Mouse (Mus musculus): ENCODE measurements around the gene Anks1b.

Gene Anks1b

GRCm38 (mm10) chr10:90373469-90373868 lies 500.2 kb downstream of the Anks1b start:
- DNase-seq (ENCODE audit: low read depth, low spot score) = peak; percentile 33

DNA sequence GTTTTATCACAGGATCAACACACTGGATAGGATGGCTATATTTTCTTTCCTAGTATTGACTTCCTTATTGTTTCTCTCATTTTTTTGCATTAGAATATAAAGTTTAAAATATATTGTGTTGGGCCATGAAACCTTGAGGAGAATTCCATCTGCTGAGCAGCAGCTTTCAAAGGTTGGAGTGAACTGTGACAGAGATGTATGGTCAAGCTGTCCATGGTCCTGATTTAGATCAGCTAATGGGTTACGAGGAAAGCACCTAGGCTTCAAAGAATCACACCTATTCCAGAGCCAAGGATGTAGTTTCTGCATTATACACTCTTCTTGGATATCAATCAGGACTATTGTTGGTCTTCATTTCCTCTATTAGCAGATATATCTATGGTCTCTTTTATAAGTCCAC lies 503.3 kb downstream of the Anks1b start:
- no peak for DNase-seq (ENCODE audit: low read depth, low spot score)

DNA sequence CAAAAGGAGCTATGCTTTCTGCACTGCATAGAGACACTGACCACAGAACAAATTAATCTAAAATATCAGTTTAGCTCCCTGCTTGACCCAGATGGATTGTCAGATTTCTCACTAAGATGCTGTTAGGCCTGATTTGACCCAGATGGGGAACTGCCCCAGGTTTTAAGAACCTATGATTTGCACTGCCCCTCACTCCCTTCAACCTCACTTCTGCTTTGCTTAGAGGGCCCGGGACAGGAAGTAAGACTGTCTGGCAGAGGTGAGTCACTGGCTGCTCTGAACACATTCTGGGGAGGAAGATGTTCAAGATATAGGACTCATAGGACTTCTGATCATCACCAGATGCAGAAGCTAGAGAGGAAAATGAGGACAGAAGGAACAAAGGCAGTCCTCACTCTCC lies 506.8 kb downstream of the Anks1b start:
- DNase-seq (ENCODE audit: low read depth, low spot score) = no peak

DNA sequence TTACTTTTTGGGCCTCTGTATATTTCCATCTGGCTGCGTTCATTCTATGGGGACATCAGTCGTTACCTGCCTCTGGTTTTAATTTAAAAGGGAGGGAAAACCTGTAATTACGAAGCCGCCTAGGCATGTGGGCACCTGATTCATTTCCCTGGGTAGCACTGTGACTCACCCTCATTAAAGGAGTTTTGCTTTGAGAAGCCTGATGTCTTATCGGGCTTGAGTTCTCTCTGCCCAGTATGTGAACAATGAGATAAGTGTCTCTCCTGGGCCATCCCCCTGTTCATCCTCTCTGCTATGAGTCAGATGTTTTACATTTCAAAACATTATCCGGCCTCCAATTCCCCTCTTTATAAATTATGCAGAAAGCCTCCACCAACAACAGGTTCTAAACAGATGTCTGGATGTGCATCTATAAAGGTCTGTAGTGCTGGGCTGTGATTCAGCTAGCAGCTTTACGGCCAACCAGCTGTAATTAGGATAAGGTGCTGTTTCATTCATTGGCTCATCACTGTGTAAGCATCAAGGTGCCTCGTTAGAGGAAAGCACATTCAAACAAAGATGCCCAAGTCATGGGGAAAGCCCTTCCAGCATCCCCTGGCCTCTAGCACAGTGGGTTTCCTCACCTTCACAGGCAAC lies 507.5 kb downstream of the Anks1b start:
- DNase-seq (ENCODE audit: low read depth, low spot score) = no peak

- DNase-seq (ENCODE audit: low read depth, low spot score) = no peak
These were observed 527.1 kb downstream of the Anks1b start for GRCm38 (mm10) chr10:90400382-90400781.

GRCm38 (mm10) chr10:90408484-90408883 lies 535.2 kb downstream of the Anks1b start:
- DNase-seq (ENCODE audit: low read depth, low spot score) = no peak

- DNase-seq (ENCODE audit: low read depth, low spot score) = no peak
These were observed 558.2 kb downstream of the Anks1b start for GRCm38 (mm10) chr10:90431527-90431926.

GRCm38 (mm10) chr10:90431974-90432373 lies 558.7 kb downstream of the Anks1b start:
- DNase-seq (ENCODE audit: low read depth, low spot score) = no peak

- no peak for DNase-seq (ENCODE audit: low read depth, low spot score)
These were observed 559.2 kb downstream of the Anks1b start for GRCm38 (mm10) chr10:90432479-90432878.

DNA sequence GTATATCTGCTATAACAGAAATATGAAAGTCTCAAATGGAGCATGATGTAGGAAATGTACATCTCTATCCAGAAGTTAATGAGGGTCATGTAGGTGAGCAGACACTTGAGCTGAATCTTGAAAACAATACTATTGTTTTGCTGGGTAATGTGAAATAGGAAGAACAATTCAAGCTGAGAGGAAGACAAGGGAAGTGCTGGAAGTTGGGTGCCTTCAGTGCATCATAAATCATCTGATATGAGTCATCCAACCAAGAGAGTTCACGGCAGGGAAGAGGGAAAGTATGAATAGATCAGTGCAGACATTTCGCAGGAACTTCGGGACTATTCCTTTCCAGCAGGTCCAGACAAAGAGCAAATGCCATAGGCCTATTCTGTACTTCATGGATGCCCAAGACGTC lies 567.7 kb downstream of the Anks1b start:
- no peak for DNase-seq (ENCODE audit: low read depth, low spot score)

GRCm38 (mm10) chr10:90441656-90442055 lies 568.3 kb downstream of the Anks1b start:
- DNase-seq (ENCODE audit: low read depth, low spot score) = no peak

DNA sequence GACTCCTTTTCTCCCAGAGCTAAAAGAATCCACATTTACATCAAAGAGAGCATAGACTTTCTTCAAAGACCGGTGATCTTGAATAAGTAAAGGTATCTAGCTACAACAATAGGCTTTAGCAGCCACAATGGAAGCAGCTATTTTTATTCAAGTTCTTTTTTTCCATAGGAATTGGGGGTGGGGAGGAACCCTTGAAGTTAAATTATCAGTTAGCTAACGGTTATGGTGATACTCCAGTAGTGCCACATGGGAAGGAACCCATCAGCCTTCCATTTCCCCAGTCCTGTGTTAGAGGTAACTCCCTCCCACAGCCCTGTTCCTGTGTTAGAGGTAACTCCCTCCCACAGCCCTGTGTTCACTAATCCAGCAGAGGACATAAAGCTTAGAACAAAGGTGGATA lies 591.6 kb downstream of the Anks1b start:
- peak; percentile 20 for DNase-seq (ENCODE audit: low read depth, low spot score)

DNA sequence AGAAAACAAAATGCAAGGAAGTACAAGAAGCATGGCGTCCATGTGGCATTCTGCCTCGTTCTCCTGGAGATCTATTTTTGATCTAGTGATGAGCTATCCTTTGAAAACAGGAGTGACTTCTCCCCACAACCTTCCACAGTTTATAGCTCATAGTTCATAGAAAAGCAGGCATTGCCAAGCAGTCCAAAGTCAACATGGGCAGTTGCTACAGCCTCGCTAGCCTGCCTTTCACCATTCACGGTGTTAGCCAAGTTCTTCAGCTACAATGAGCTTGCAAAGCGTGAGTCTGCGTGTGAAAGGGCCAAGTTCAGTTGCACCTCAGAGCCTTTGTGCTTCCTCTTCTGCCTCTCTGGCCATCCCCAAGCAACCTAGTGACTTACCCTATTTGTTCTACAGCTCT lies 592.1 kb downstream of the Anks1b start:
- DNase-seq (ENCODE audit: low read depth, low spot score) = no peak

GRCm38 (mm10) chr10:90467546-90467945 lies 594.2 kb downstream of the Anks1b start:
- no peak for DNase-seq (ENCODE audit: low read depth, low spot score)

- no peak for DNase-seq (ENCODE audit: low read depth, low spot score)
These were observed 620.1 kb downstream of the Anks1b start for GRCm38 (mm10) chr10:90493436-90493835.

DNA sequence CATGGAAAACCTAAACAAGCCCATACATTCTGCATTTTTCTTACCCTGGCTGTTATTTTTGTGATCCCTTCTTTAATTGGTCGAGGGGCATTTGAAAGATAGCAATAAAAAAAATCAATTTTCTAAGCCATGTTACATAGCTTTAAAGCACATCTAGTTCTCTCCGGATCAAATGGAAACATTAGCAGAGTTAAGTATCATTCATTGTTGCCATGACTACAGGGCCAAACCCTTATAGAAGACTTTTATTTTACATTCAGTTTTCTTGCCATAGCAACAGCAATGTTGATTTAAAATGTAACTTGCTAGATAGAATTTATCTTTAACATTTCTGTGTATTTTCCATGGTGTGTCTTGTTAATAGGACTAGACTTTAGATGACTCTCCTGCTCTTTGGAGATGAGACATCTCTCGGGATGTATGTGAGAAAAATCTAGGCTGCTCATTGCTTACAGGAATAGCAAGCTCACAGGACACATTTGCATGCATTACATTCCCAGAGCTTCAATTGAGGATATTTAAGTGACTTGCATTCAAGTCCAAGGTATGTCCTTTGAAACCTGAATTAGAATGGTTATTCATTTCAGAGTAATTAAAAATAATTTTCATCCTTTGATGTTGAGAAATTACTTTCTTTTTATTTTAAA lies 620.8 kb downstream of the Anks1b start:
- DNase-seq (ENCODE audit: low read depth, low spot score) = no peak

- no peak for DNase-seq (ENCODE audit: low read depth, low spot score)
These were observed 621.7 kb downstream of the Anks1b start for GRCm38 (mm10) chr10:90494981-90495516.

- peak; percentile 20 for DNase-seq (ENCODE audit: low read depth, low spot score)
These were observed 634.3 kb downstream of the Anks1b start for GRCm38 (mm10) chr10:90507561-90507960.

- DNase-seq (ENCODE audit: low read depth, low spot score) = no peak
These were observed 639.5 kb downstream of the Anks1b start for GRCm38 (mm10) chr10:90512801-90513200.

- peak; percentile 1 for DNase-seq (ENCODE audit: low read depth, low spot score)
These were observed 658.5 kb downstream of the Anks1b start for GRCm38 (mm10) chr10:90531813-90532212.

DNA sequence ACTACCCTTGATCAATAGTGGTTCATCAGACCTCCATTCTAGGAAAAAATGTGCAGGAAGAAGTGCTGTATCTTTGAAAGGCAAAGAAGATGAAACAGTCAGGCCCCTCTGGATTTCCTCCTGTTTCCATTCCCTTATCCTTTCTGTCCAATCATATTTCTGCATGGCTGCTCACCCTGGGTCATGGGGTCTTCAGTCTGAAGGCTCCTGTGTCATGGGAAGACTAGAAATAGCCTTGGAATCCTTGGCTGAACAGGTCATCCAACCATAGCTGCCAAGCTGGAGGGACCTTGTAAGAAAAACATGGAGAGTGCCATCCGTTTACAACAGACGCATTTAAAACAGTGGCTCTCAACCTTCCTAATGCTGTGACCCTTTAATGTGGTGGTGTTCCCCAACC lies 662.1 kb downstream of the Anks1b start:
- no peak for DNase-seq (ENCODE audit: low read depth, low spot score)

DNA sequence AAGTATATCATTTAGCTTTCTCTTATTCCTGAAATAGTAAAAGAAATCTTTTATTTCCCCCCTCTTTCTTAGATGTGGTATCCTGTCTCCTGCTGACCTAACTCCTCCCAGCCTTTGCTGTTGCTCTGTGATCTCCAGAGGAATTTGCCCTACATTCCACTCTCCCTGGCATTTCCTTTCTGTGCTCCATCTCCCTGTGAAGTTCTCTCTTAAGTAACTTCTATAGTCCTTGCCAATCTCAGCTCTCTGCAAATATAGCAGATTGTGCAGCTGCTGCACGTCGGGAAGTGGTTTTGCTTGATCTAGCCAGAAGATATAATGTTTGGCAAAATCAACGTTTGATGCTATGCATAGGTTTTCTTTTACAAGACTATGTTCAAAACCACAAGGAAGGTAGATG lies 673.3 kb downstream of the Anks1b start:
- no peak for DNase-seq (ENCODE audit: low read depth, low spot score)

GRCm38 (mm10) chr10:90562906-90563305 lies 689.6 kb downstream of the Anks1b start:
- DNase-seq (ENCODE audit: low read depth, low spot score) = no peak
